Mouse (Mus musculus): ENCODE results near the gene Gpc6.

DNA sequence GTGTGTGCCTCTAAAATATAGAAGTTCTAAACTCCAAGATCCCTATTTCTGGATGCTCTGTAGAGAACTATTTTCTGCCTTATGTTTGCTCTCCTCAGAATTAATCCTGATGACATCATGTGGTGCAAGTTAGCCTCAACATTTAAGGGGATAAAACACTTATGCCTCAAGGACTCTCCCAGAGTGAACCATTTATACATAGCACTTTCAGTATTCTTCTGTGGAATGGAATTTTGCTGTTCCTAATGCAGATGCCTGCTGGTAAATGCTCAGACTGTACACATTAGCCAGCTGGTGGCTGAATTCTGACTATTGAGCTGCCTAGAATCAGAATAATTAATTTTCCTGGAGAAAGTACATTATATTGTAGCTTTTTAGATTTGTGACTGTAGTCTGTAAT is 289.3 kb downstream of the Gpc6 start:
- no peak for TF ChIP-seq CTCF (IDR thresholded peaks at IDR 0.05; ENCODE audit: low read depth, low read length)
- TF ChIP-seq POLR2A (IDR thresholded peaks at IDR 0.05; ENCODE audit: borderline replicate concordance, low read depth, low read length) = no peak

Measured in bone marrow macrophage, adult 2 months (primary cell).